In the genomic region with DNA sequence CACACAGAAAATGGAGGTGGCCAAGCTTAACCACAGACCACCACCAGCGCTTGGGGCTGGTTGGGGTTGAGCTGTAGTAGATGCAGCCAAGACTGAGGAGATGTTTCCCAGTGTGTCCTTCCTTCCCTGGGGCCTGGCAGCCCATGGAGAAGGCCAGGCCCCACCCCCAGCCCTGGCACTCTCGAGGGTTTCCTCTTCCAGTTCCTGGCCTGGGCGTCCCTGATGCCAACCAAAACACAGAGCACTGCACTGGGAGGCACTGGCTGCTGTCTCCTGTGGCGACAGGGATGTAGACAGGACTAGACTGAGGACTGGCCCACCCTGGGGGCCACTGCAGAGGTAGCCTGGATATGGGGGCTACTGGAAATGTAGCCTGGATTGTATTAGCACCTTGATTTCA, we compare ENCODE assay signal across 14 mouse cellular contexts. TPM values are rescaled to one million over a fixed set of nuclear protein-coding genes. Genes with fewer than 3 reads are reported as not detected.
DNase-seq lines count a peak whose midpoint lies in the region; ATAC-seq and TF ChIP-seq lines count a peak whose summit lies in the region.
"Had no signal": no experiment of that assay in that cellular context is flagged by ENCODE, and none has a peak within 500 bp of the region (broad histone marks: within the 10 kb centered on the region; RNA-seq: fewer than 3 reads in every experiment).

No protein-coding gene starts in this region.

- no peaks in the 10 kb centered on the region for H3K36me3 ChIP-seq in stomach, embryonic 14.5 days (ENCODE audit: control insufficient read depth, insufficient read depth, low read length)
- H3K36me3 ChIP-seq in stomach, postnatal 0 days (ENCODE audit: control insufficient read depth, insufficient read depth, low read length), result no peaks in the 10 kb centered on the region
- peaks cover 17% of the 10 kb centered on the region for H3K36me3 ChIP-seq in neural tube, embryonic 15.5 days
- H3K36me3 ChIP-seq: liver, embryonic 15.5 days had no signal

- TF ChIP-seq EP300 in stomach, postnatal 0 days (optimal IDR thresholded peaks at IDR 0.05), result no peak

- ATAC-seq in frontal cortex, adult (ENCODE audit: low TSS enrichment), result peak; percentile 57
- ATAC-seq in stomach, embryonic 14.5 days (ENCODE audit: insufficient number of reproducible peaks, insufficient read depth, low FRiP score, low read depth), result no peak
- no peak for ATAC-seq in stomach, postnatal 0 days (ENCODE audit: low FRiP score, low TSS enrichment)
- no peak for ATAC-seq in neural tube, embryonic 15.5 days (ENCODE audit: low FRiP score)
- ATAC-seq in megakaryocyte progenitor cell, adult 5-6 weeks (replicated peaks; ENCODE audit: poor library complexity), result no peak
- ATAC-seq: intestine, embryonic 16.5 days had no signal

- no peak for DNase-seq in frontal cortex, postnatal 25 days (ENCODE audit: low spot score in 2 of 2)
- no peak for DNase-seq in stomach, postnatal 0 days (ENCODE audit: low spot score)
- DNase-seq in heart, postnatal 4 days, result peak; percentile 35
- no peak for DNase-seq in spleen, postnatal 10 days (ENCODE audit: low spot score in 2 of 2)
- DNase-seq: kidney, postnatal 4 days; thymus, postnatal 25 days had no signal

- no peak overlapping the region for H3K4me3 ChIP-seq in stomach, embryonic 14.5 days (ENCODE audit: low read depth, low read length)
- no peak overlapping the region for H3K4me3 ChIP-seq in stomach, postnatal 0 days (ENCODE audit: low read depth, low read length)
- no peak overlapping the region for H3K4me3 ChIP-seq in neural tube, embryonic 15.5 days (replicated peaks)
- H3K4me3 ChIP-seq: liver, embryonic 15.5 days had no signal

- H3K4me2 ChIP-seq in stomach, embryonic 14.5 days (replicated peaks; ENCODE audit: low read depth, low read length), result no peak overlapping the region
- H3K4me2 ChIP-seq in stomach, postnatal 0 days (replicated peaks; ENCODE audit: low read depth), result no peak overlapping the region
- H3K4me2 ChIP-seq in neural tube, embryonic 15.5 days, result no peak overlapping the region
- H3K4me2 ChIP-seq: liver, embryonic 15.5 days had no signal

- TF ChIP-seq CTCF in stomach, postnatal 0 days (IDR thresholded peaks at IDR 0.05; ENCODE audit: low read depth), result no peak

- H3K27ac ChIP-seq in stomach, embryonic 14.5 days (ENCODE audit: low read length), result 0 out of 2 replicates have a peak overlapping the region, but pooled peaks have one; percentile 6
- no peak overlapping the region for H3K27ac ChIP-seq in stomach, postnatal 0 days (replicated peaks)
- H3K27ac ChIP-seq in neural tube, embryonic 15.5 days (replicated peaks), result no peak overlapping the region
- H3K27ac ChIP-seq: liver, embryonic 15.5 days had no signal

- WGBS in stomach, embryonic 14.5 days, result 88% methylated on average over 4 of the region's 4 CpGs
- 63% methylated on average over 4 of the region's 4 CpGs for WGBS in stomach, postnatal 0 days
- 84% methylated on average over 4 of the region's 4 CpGs for WGBS in neural tube, embryonic 15.5 days

- H3K27me3 ChIP-seq in stomach, embryonic 14.5 days (ENCODE audit: control insufficient read depth, insufficient read depth, low read length), result no peaks in the 10 kb centered on the region
- H3K27me3 ChIP-seq in stomach, postnatal 0 days (ENCODE audit: control insufficient read depth, insufficient read depth, low read length), result no peaks in the 10 kb centered on the region
- no peaks in the 10 kb centered on the region for H3K27me3 ChIP-seq in neural tube, embryonic 15.5 days (replicated peaks)
- H3K27me3 ChIP-seq: liver, embryonic 15.5 days had no signal

- peaks cover 6% of the 10 kb centered on the region; the same call in 1 of the 2 replicates for H3K4me1 ChIP-seq in stomach, embryonic 14.5 days (ENCODE audit: control insufficient read depth, insufficient read depth, low read length)
- H3K4me1 ChIP-seq in stomach, postnatal 0 days (replicated peaks; ENCODE audit: control insufficient read depth, insufficient read depth), result no peaks in the 10 kb centered on the region
- H3K4me1 ChIP-seq in neural tube, embryonic 15.5 days, result peaks cover 6% of the 10 kb centered on the region; the same call in 1 of the 2 replicates
- H3K4me1 ChIP-seq: liver, embryonic 15.5 days had no signal

- no peak overlapping the region for H3K9ac ChIP-seq in stomach, embryonic 14.5 days (replicated peaks; ENCODE audit: low read depth, low read length)
- H3K9ac ChIP-seq in stomach, postnatal 0 days (ENCODE audit: low read length), result no peak overlapping the region
- no peak overlapping the region for H3K9ac ChIP-seq in neural tube, embryonic 15.5 days (replicated peaks)
- H3K9ac ChIP-seq: liver, embryonic 15.5 days had no signal

- H3K9me3 ChIP-seq in stomach, embryonic 14.5 days (ENCODE audit: control insufficient read depth, low read depth, low read length), result no peaks in the 10 kb centered on the region
- no peaks in the 10 kb centered on the region for H3K9me3 ChIP-seq in stomach, postnatal 0 days (ENCODE audit: control insufficient read depth, low read length)
- H3K9me3 ChIP-seq in neural tube, embryonic 15.5 days (replicated peaks), result no peaks in the 10 kb centered on the region
- H3K9me3 ChIP-seq: liver, embryonic 15.5 days had no signal

RNA-seq across cellular contexts. Expression of gene Gdpd5, which starts 33.8 kb away (rescaled TPM):
- 15.9 and 22.7 TPM in 2 replicates for polyA plus RNA-seq in stomach, embryonic 14.5 days (2014; fragmentation: Nextera tagmentation; extraction: Ambion mirVana)
- 8.1 and 9.1 TPM in 2 replicates for polyA plus RNA-seq in stomach, postnatal 0 days (2015; fragmentation: Nextera tagmentation; extraction: Ambion mirVana)
- 10 to 100 TPM; 40.7 to 42.6 TPM for total RNA-seq in heart, postnatal 4 days (2021)
- polyA plus RNA-seq in neural tube, embryonic 15.5 days (2015; fragmentation: Nextera tagmentation; extraction: Ambion mirVana), result 41.2 and 45.7 TPM in 2 replicates
- 0.10 TPM in 1 of 2 replicates, not detected in the other for total RNA-seq in megakaryocyte progenitor cell, adult 5-6 weeks (2015)
- 0.08 TPM in 1 of 2 replicates, not detected in the other for total RNA-seq in megakaryocyte progenitor cell, adult 5-6 weeks (2017)
- total RNA-seq: granulocyte monocyte progenitor cell, adult 5-6 weeks had no signal

RNA-seq across cellular contexts. Expression of gene Klhl35, which starts 50.8 kb away (rescaled TPM):
- 0.65 and 0.83 TPM in 2 replicates for polyA plus RNA-seq in stomach, embryonic 14.5 days (2014; fragmentation: Nextera tagmentation; extraction: Ambion mirVana)
- polyA plus RNA-seq in stomach, postnatal 0 days (2015; fragmentation: Nextera tagmentation; extraction: Ambion mirVana), result 0.97 and 1.3 TPM in 2 replicates
- 1 to 10 TPM; 1.3 to 1.4 TPM for total RNA-seq in heart, postnatal 4 days (2021)
- 1.7 and 2.2 TPM in 2 replicates for polyA plus RNA-seq in neural tube, embryonic 15.5 days (2015; fragmentation: Nextera tagmentation; extraction: Ambion mirVana)
- total RNA-seq in megakaryocyte progenitor cell, adult 5-6 weeks (2015), result 0.79 and 1.0 TPM in 2 replicates
- total RNA-seq in megakaryocyte progenitor cell, adult 5-6 weeks (2017), result 1.2 TPM in 2 replicates
- total RNA-seq: neutrophil, adult 5-6 weeks had no signal
